Mouse (Mus musculus) small intestine, adult 2 months (tissue): ENCODE measurements around the gene Flrt1. TPM values are rescaled to one million over a fixed set of nuclear protein-coding genes. Genes with fewer than 3 reads are reported as not detected.

Source experiments
- H3K27ac ChIP-seq: fragments of 200-500 bp; 2 replicates; pipeline ENCODE4 v1.5.1; 2012; ENCODE audit warnings: low read depth, low read length, control low read depth, inconsistent platforms; ENCODE audit not compliant: insufficient read depth
- H3K27me3 ChIP-seq: fragments of 200-500 bp; 2 replicates; pipeline ENCODE4 v1.6.1; 2012; ENCODE audit warnings: mild to moderate bottlenecking, moderate library complexity, low read length, inconsistent platforms; ENCODE audit not compliant: control insufficient read depth, insufficient read depth
- H3K36me3 ChIP-seq: fragments of 200-500 bp; 2 replicates; pipeline ENCODE4 v1.6.1; 2012; ENCODE audit warnings: mild to moderate bottlenecking, low read length, control low read depth, inconsistent platforms; ENCODE audit not compliant: control insufficient read depth, insufficient read depth
- H3K4me1 ChIP-seq: fragments of 200-500 bp; 2 replicates; pipeline ENCODE4 v1.6.1; 2012; ENCODE audit warnings: low read length, inconsistent platforms, mixed read lengths; ENCODE audit not compliant: control insufficient read depth, insufficient read depth, insufficient read length
- H3K4me3 ChIP-seq: fragments of 200-500 bp; 2 replicates; pipeline ENCODE4 v1.5.1; 2012; ENCODE audit warnings: low read depth, mild to moderate bottlenecking, control low read depth, inconsistent platforms, low read length, moderate library complexity
- CTCF ChIP-seq: fragments of 200-500 bp; IDR thresholded peaks from 2 replicates; pipeline ENCODE4 v1.5.1; 2012; ENCODE audit warnings: low read depth, mild to moderate bottlenecking, control low read depth, inconsistent platforms, low read length, moderate library complexity, mixed read lengths; ENCODE audit not compliant: insufficient replicate concordance, insufficient read length; ENCODE audit errors: extremely low read depth
- POLR2A ChIP-seq: fragments of 200-500 bp; IDR thresholded peaks from 2 replicates; pipeline ENCODE4 v1.6.1; 2012; ENCODE audit warnings: low read depth, mild to moderate bottlenecking, control low read depth, inconsistent platforms, low read length, moderate library complexity
- WGBS: fragments of 180-500 bp; shearing (Covaris S2); methylation state at CpG from one replicate; pipeline ENCODE4 v1.1.7; 2018; 5-methylcytosine and 5-hydroxymethylcytosine counted together
- polyA plus RNA-seq: library from polyadenylated mRNA; depleted of rRNA; stranded (reverse); fragments of >200 nt; gene quantifications from 2 replicates; pipeline ENCODE4 v1.2.3, GENCODE M21; 2012

Flrt1 gene
- polyA plus RNA-seq, 1 experiment: 0.06 TPM

DNA sequence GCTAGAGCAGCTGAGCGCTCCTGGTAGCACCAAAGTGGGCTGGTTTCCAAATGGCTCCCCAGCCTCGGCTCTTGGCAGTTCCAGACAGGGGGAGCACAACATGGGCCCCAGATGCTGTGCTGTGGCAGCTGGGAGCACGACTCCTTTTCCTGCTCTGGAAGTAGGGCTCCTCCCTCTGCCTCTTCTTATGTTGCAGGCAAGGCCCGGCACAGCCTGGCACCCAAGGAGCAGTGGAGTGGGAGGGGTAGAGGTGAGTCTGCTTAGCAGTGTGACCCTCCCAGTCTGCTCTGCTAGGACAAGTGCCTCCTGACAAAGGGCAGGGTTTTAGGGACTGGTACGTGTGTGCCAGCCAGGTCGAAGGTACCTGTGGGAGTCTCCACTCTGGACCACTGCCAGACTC, 5.3 kb upstream of the Flrt1 start:
- H3K36me3 ChIP-seq: no peaks in the 10 kb centered on the region
- peaks cover 13% of the 10 kb centered on the region for H3K4me1 ChIP-seq
- TF ChIP-seq CTCF (no peak; the same call in 1 of the 2 replicates), POLR2A (no peak)
- no peak overlapping the region for H3K27ac ChIP-seq
- no peaks in the 10 kb centered on the region for H3K27me3 ChIP-seq
- no peak overlapping the region for H3K4me3 ChIP-seq
- WGBS: 23% methylated on average over 6 of the region's 6 CpGs

DNA sequence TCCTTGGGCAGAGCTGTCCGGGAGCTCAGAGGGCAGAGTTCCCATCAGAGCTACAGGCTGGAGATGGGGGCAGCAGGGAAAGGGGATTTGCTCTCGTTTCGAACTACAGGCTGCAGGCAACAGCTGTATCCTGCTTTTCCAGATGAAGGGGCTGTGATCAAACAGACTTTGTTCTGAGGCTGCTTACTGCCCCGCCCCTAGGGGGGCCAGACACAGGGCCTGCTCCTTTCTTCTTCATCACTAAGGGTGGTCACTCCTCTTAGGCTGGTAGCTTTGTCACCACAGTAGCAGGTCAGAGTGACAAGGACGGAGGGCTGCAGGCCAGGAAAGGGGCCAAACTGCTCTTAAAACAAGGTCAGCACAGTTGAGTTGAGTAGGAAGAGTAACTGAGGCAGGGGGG, 4.6 kb upstream of the Flrt1 start:
- H3K4me1 ChIP-seq: peaks cover 13% of the 10 kb centered on the region
- no peak overlapping the region for H3K4me3 ChIP-seq
- H3K27me3 ChIP-seq: no peaks in the 10 kb centered on the region
- H3K27ac ChIP-seq: no peak overlapping the region
- WGBS: 58% methylated on average over 5 of the region's 5 CpGs
- H3K36me3 ChIP-seq: no peaks in the 10 kb centered on the region
- TF ChIP-seq POLR2A: no peak
- TF ChIP-seq CTCF: no peak

DNA sequence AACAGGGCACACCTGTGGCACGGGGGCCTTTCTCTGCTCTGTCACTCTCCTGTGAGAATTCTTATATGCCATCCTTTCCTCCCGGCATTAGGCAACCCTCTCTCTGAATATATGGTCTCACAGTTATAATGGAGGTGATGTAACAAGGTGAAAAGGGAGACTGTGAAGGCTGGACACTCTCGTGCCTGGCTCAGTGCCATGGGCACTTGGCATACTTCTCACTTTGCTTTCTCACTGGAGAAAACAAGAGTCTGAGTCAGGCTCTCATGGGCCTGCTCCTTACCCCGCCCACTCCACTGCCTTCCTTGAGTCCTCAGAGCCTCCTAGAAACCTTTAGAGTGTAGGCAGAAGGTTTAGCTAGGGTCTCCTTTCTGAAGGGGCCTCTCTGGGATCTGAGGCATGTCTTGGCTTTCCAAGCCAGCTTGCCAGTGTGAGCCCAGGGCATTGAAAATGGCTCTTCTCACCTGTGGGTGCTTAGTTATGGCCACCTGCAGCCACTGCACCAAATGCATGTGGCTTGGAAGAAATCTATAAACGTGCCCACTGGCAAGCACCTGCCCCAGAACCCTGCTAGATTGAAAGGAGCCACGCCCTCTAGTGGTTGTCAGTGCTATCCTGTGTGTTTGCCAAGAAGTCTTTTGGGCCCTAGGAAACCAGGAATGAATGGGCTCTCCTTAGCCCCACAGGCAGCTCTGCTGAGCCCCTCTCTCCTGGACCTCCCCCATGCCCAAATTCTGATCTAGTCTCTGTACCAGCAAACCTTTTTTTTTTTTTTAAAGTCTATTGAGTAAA, 2.8 kb upstream of the Flrt1 start:
- H3K4me3 ChIP-seq: no peak overlapping the region
- peaks cover 15% of the 10 kb centered on the region for H3K4me1 ChIP-seq
- H3K36me3 ChIP-seq: no peaks in the 10 kb centered on the region
- TF ChIP-seq POLR2A (no peak), CTCF (peak; percentile 43; the same call in 1 of the 2 replicates)
- H3K27ac ChIP-seq: no peak overlapping the region
- 39% methylated on average over 6 of the region's 6 CpGs for WGBS
- H3K27me3 ChIP-seq: no peaks in the 10 kb centered on the region

- TF ChIP-seq POLR2A (no peak), CTCF (no peak)
- WGBS: 81% methylated on average over 4 of the region's 4 CpGs
- Histone ChIP-seq H3K4me3 (no peak overlapping the region), H3K27me3 (no peaks in the 10 kb centered on the region), H3K36me3 (no peaks in the 10 kb centered on the region), H3K4me1 (peaks cover 16% of the 10 kb centered on the region), H3K27ac (no peak overlapping the region)
Observed at GRCm38 (mm10) chr19:7107174-7107573, 1.6 kb upstream of the Flrt1 start.

DNA sequence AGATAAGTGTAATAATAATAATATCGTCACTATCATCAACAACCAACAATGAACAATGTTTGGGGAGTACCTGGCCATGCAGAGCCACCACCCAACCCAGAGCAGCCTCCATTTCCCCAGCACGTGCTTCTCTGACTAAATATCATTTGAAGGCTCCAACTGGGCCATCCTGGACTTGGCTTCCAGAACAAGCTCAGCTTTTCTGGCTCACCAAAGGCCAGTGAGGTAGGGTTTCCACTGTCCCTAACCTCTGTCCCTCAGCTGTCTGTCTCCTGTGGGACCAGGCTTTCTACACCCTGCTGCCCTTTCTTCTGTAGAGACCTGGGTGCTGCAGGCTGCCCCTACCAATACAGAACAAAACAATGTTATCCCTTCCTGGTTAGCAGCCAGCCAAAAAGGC, 1.0 kb upstream of the Flrt1 start:
- Histone ChIP-seq H3K4me1 (peaks cover 16% of the 10 kb centered on the region), H3K36me3 (no peaks in the 10 kb centered on the region), H3K4me3 (no peak overlapping the region), H3K27ac (no peak overlapping the region), H3K27me3 (no peaks in the 10 kb centered on the region)
- 83% methylated on average over 2 of the region's 2 CpGs for WGBS
- TF ChIP-seq POLR2A: no peak
- TF ChIP-seq CTCF: no peak

DNA sequence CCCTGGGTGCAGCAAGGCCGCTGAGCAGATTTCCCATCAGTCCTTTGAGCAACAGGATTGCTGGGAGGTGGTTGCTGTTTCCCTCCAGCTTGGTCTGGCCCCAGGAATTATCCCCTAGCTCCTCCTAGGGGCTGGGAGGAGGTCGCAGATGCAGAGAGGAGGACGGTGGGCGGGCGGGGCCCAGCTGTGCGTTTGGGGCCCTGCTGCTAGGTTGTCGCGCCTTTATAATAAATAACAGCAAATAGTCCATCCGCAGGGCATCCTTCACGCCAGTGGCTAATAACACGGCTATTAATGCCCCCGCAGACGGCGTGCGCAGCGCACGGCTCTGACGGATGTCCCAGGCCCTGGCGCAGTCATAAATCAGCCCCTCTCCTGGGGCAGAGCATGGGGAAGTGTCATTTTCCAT, 1.5 kb downstream of the Flrt1 start:
- H3K36me3 ChIP-seq: no peaks in the 10 kb centered on the region
- H3K27ac ChIP-seq: no peak overlapping the region
- 68% methylated on average over 19 of the region's 19 CpGs for WGBS
- no peak for TF ChIP-seq POLR2A
- TF ChIP-seq CTCF: no peak
- peaks cover 3% of the 10 kb centered on the region; the same call in 1 of the 2 replicates for H3K4me1 ChIP-seq
- 0 out of 2 replicates have a peak overlapping the region, but pooled peaks have one; percentile 10 for H3K4me3 ChIP-seq
- H3K27me3 ChIP-seq: no peaks in the 10 kb centered on the region

DNA sequence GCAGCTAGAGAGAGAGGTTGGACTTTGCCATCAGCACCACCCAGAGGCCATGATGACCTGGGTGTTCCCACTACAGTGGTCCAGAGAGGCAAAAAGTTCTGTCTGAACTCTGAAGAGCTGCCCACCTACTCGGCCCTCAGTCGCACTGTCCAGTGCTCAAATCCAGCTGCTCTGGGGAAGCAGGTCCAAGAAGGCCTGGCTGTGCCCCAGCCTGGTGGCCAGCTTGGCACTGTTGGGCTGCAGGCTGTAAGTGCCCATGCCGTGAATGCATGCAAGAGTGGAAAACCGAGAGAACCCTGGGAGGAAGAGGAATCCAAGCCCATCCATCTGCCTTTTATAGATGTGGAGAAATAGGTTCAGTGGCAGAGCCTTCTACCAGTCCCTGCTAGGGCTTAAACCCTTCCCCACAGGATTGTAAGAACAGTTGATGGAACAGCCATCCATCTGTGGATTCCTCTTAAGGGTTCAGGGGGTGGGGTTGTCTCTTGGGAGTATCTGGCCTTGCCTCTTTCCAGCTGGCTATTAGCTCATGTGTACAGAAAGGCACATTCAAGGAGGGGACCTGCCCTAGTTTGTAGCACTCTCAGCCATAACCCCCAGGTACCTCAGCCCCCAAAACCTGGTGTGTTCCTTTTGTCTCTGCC, 2.1 kb downstream of the Flrt1 start:
- Histone ChIP-seq H3K4me3 (0 out of 2 replicates have a peak overlapping the region, but pooled peaks have one; percentile 10), H3K36me3 (no peaks in the 10 kb centered on the region), H3K4me1 (peaks cover 3% of the 10 kb centered on the region; the same call in 1 of the 2 replicates), H3K27me3 (no peaks in the 10 kb centered on the region), H3K27ac (no peak overlapping the region)
- no peak for TF ChIP-seq POLR2A
- no peak for TF ChIP-seq CTCF
- 75% methylated on average over 4 of the region's 4 CpGs for WGBS

DNA sequence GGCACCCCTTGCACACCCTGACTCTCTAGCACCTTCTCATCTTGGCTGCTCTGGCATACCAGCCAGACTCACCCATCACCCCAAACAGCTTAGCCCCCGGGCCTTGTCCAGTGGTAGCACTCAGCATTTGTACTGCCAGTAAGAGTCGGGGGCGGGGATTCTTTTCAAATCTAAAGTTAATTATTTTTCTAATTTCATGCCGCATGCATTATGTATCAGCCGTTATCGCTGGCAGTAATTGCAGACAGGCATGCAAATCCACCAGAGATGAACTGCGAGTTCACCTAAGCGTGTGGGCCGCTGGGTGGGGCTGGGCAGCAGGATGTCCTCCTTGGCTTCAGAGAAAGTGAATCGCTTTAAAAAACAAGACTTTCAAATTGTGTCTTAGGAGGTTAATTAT, 3.5 kb downstream of the Flrt1 start:
- no peak overlapping the region for H3K4me3 ChIP-seq
- 92% methylated on average over 10 of the region's 10 CpGs for WGBS
- peaks cover 3% of the 10 kb centered on the region; the same call in 1 of the 2 replicates for H3K4me1 ChIP-seq
- H3K27ac ChIP-seq: no peak overlapping the region
- TF ChIP-seq CTCF (no peak), POLR2A (no peak)
- no peaks in the 10 kb centered on the region for H3K27me3 ChIP-seq
- H3K36me3 ChIP-seq: no peaks in the 10 kb centered on the region
